Mouse (Mus musculus): ENCODE results near the gene Gm20388.
A peak's percentile ranks its signal among the peaks of the same experiment; 100 is the strongest.

Gene Gm20388

DNA sequence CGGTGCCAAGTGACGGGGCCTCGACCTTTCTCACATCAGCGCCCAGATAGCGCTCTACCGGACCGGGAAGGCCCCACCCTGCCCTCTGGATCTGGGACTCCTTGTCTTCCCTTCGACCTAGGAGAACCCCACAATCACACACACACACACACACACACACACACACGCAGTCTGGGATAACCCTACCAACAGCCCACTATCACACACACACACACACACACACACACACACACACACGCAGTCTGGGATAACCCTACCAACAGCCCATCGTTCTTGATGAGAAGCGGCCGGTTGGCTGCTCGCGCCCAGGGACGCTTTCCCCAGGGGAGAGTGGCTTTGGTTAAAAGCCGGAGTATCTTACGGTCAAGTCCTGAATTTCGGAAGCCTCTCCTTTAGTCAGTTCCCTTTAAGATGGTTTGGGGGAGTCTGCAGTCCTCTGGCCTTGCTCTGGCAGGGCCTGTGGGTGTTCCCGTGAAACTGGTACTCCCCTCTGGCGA, 3422.5 kb downstream of the Gm20388 start:
- no peak for DNase-seq

DNA sequence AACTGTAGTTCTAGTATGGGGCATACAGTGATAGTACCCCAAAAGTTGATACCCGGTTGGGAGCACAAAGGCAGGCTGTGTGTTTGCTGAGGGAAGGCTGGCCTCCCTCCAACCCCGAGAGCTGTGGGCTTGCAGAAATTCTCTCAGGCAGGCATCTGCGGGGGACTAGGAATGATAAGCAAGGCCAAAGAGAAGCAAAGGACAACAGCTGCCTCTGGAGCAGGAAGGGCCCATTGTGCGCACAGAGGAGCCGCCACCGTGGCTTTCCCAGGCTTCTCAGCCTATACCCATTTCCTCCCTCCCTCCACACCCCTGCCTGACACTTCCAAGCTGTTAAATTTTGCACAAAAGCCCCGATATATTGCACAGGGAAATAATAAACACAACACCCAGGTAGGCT, 3423.2 kb downstream of the Gm20388 start:
- no peak for DNase-seq

DNA sequence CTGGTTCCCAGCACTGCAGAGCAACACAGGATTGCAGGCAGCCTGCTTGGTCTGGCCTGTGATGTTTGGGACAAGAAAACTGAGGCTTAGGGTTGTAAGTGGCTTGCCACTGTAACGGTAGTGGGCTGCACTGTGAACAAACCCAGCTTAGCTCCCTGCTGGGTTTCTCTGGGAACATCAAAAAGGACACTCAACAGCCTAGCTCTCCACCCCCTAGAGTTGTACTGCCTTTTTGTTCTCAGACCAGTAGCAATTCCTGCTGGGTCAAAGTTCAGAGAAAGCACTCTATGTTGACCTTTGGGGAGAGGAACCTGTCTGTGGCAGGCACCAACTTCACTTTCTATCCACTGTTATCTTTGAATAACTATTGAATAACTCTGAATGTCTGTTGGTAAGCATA, 3423.8 kb downstream of the Gm20388 start:
- DNase-seq, result no peak

DNA sequence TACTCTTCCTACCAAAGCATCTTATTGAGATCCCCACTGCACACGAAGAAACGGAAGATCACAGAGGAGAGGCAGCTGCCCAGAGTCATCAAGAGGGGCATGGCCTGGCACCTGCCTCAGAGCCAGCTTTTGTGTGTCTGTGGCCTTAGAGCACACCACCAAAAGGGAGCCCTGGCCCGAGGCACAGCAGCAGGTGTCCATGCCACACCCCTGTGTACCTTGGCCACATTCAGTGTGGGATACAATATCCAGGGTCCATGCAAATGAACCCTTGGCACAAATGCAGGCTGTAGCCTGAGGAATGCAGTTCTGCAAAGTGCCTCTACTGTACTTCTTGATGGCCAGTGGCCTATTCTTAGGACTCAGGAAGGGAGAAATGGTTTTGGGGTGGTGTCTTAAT, 3426.8 kb downstream of the Gm20388 start:
- no peak for DNase-seq

DNA sequence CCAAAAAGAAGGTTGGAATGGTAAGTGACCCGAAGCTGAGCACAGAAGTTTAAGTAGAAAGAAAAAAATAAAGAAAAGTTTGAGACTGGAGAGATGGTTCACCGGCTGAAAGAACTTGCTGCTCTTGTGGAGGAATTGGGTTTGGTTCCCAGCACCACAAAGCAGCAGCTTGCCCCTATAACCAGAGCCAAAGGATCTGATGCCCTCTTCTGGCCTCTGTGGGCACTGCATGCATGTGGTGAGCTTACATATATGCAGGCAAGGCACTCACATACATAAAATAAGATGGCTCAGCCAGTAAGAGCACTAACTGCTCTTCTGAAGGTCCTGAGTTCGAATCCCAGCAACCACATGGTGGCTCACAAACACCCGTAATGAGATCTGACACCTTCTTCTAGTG, 3429.4 kb downstream of the Gm20388 start:
- no peak for DNase-seq

- DNase-seq, result no peak
Measured at GRCm38 (mm10) chr8:123341040-123342015, 3430.7 kb downstream of the Gm20388 start.

- no peak for DNase-seq
Measured at GRCm38 (mm10) chr8:123342253-123342652, 3431.6 kb downstream of the Gm20388 start.

- DNase-seq, result no peak
Measured at GRCm38 (mm10) chr8:123342911-123343310, 3432.3 kb downstream of the Gm20388 start.

DNA sequence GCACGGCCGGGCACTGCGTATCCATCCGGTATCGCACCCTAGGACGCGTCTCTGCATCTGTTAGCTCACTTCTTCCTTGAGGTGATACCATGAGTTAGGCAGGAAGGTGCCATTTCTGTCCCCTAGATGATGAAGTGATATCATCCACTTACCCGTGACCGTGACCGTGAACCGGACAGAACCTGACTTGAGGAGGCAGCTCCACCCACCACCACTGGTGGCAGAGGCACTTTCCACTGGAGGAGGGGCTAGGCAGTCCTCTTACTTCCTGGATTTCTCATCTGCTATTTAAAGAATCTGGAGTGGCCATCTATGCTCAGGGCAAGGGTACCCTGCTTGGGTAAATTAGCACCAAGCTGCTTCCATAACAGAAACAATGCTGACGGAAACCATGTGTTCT, 3432.8 kb downstream of the Gm20388 start:
- DNase-seq, result no peak

- DNase-seq, result no peak
Measured at GRCm38 (mm10) chr8:123345135-123345534, 3434.5 kb downstream of the Gm20388 start.

DNA sequence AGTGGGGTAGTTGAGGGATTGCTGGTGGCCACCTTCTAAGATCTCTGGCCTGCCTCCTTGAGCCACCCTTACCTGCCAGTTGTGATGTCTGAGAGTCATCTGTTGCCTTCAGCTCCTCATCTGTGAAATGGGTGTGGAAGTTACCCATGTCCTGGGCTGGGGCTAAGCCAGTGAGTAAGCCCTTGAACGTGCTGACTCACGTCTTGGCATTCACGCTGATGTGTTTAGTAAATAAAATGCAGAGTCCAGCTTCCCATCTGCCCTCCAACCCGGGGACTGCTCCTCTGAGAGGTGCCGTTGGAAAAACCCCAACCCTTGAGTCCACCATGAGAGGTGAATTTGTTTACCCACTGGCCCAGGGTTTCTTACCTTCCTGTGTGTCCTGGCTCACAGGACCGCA, 3435.2 kb downstream of the Gm20388 start:
- DNase-seq, result no peak

- DNase-seq, result no peak
Measured at GRCm38 (mm10) chr8:123347293-123347692, 3436.7 kb downstream of the Gm20388 start.

DNA sequence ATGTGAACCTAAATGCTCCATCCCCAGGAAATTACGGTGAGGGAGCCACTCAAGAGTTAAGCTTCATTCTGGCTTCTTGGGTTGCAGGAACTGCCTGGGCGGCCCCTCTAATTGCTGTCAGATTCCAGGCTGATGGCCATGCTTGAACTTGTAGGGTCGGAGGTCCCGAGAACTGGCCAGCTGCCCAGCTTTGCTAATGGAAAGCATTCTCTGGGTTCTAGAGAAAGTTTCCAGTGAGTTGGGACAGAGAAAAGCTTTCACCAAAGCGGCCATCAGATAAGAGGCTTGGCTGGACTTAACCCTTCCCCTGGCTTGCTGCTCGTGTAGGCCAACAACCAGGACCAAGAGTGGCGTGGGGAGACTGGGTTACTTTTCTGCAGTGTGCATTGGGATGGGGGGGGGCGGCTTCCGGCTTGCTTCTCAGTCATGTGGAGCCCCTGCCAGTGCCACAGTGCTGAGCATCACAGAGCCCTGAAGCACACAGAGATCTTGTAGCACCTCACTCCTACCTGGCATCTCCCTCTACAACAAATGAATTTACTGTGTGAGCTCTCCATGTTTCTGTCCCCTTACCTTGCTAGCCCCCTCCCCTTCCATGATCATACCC, 3437.7 kb downstream of the Gm20388 start:
- DNase-seq, result peak; percentile 81

GRCm38 (mm10) chr8:123349073-123349472, 3438.4 kb downstream of the Gm20388 start:
- DNase-seq, result no peak

DNA sequence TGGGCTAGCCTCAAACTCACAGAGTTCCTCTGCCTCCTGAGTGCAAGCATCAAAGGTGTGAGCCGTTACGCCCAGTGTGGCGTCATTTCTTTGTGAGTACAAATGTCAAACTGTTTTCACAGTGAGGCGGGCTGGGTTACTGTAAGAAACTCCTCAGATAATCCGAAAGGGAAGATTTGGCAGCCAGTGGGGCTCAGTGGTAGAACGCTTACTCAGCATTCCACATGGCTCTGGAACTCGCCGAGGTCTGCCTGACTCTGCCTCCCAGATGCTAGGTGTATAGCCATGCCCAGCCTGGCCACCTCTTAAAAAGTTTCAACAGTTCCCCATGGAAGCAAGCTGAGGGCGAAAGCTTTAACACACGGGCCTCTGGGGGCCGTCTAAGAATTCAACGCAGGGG, 3441.5 kb downstream of the Gm20388 start:
- DNase-seq, result no peak

DNA sequence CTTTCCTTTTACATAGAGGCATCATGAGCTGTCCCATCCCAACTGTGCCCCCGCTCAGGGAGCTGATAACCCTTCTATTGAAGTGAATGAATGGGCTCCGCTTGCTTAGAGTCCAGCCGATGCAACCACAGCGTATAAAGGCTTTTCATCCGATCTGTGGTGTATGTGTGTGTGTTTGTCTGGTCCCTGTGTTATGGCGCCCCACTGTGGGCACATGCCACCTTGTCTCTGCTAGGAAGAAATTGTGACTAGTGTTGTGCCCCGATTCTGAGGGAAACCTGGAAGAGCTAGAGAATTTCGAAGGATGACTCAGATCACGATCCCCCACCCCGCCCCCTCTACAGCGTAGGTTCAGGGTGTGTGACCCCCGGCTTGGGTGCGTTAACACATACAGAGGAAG, 3442.1 kb downstream of the Gm20388 start:
- DNase-seq, result peak; percentile 57

DNA sequence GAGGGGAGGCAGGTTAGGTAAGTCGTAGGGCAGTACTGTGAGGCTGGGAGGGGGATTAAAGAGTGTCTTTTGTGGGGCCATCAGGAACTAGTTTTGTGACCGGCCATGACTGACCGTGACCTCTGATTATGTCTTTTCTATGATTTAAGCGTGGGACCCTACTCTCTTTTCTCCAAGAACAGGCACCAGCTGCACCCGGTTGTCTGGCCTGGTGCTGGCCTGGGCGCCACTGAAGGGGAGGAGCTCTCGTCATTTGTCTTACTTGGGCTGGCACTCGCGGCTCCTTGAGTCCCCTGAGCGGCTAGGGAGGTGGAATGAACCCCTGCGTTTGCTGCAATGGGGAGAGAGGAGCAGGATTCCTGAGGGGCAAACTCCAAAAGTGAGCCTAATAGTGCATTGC, 3442.6 kb downstream of the Gm20388 start:
- no peak for DNase-seq

DNA sequence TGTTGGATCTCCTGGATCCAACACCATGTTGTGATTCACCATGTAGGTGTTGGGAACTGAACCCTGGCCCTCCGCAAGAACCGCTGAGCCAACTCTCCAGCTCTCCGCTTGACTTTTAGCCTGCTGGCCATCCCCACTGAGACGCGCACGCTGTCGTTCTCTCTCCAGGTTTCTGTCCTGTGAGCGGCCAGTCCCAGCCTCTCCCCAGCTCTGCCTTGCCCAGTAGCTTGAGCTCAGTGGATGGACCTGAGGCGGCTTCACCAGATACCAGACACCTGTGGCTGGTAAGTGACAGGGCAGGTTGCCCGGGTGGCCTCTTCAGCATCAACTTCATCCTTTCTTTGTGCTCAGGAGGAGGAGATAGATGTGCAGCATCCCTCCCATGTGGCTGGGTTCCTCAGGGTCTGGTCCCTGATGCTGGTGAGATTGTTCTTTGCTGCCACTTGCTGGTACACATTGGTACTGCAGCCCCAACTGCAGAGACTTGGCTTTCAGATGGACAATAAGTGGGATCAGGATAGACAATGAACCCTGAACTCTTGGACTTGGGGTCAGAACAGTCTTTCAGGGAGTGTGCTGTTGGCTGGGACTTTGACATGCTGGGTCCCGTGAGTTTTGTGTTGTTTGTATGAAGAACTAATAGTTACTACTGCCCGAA, 3450.6 kb downstream of the Gm20388 start:
- peak; percentile 82 for DNase-seq

DNA sequence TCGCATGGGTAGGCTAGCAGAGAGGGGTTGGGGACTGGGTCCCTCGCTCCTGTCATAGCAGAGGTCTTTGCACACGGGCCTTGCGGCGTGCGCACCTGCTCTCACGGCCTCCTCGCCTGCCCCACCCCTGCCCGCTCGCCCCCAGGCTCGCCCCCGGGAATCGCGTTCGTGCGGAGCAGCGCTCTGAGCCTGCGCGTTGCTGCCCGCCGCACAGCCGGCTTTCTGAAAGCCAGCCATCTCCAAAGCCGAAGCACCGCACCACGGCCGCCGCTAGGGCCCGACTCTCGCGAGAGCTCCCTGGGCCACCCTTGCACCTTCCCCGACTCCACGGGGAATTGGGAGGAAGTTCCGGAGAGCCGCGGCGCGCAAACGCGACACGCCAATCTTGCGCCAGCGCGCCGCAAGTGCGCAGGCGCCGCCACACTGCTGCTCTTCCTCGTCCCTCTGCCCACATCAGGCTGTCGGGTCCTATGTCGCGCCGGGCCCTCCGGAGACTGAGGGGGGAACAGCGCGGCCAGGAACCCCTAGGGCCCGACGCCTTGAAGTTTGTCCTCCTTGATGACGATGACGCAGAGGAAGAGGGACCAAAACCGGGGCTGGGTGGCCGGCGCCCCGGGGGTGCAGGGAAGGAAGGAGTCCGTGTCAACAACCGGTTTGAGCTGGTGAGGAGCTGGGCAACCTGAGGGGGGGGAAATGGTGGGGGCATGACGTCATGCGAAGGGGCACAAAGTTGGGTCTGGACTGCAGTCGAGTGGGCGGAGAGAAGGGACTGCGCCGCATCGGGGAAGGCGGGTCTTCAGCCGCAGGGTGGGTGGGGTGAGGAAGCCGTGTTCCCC, 3463.0 kb downstream of the Gm20388 start, which contains the start of gene Tcf25:
Tcf25 (plus strand) TSS at position 351 of the 836 bp plus-strand sequence.
- peak; percentile 96 for DNase-seq

DNA sequence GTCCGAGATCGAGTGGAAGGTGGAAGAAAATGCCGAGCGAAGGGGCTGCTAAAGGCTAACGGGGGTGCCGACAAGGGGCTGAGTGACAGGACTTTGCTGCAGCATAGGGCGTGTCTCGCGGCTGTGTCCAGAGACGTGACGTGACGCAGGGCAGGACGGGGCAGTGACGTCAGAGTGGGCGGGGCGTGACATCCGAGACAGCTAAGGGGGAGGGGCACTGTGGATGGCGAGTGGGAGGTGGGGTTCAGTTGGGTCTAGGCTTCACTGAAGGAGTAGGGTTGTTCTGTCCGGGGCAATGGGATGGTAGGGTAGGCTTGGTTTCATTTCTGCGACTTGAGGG, 3463.6 kb downstream of the Gm20388 start:
- peak; percentile 97 for DNase-seq

GRCm38 (mm10) chr8:123375701-123376100, 3465.1 kb downstream of the Gm20388 start:
- DNase-seq, result no peak

- no peak for DNase-seq
Measured at GRCm38 (mm10) chr8:123376106-123376505, 3465.5 kb downstream of the Gm20388 start.

- no peak for DNase-seq
Measured at GRCm38 (mm10) chr8:123381711-123382110, 3471.1 kb downstream of the Gm20388 start.
